Mouse (Mus musculus): Measurements from ENCODE around the gene Chd3.

Chd3 gene

DNA sequence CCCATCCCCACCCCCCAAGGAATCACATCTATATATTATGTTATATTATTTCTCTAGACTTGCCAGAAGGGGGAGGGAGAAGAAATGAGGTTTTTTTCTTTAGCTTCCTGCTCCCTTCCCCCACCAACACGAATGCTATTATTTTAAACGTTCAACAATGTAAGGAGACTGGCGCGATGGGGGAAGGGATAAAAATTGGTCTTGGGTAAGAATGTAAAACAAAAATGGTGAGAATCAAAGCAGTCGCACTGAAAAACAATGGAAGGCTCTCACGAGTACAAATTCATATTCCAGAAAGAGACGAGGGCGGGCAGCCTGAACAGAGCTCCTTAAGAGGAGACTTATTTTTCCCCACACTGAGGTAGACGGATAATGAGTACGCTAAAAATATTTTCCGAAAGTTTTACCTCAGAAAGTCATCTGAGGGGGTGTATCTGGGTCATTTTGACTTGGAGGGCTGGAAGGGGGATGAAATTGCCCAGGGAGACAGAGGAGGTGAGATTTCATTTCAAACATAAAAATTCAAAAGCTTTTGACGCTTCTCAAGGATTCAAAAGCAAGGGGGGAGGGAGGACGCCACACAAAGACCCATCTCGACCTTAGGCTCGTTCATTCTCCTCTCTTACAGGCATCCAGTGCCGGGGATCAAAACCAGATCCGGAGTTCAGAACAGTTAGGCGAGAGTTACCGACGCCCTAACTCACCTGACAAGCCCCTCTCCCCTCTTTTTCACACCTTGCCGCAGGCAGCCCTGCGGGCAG, 2.2 kb downstream of the Chd3 start:
- peak; percentile 69 for DNase-seq (ENCODE audit: low read depth, low spot score)

DNA sequence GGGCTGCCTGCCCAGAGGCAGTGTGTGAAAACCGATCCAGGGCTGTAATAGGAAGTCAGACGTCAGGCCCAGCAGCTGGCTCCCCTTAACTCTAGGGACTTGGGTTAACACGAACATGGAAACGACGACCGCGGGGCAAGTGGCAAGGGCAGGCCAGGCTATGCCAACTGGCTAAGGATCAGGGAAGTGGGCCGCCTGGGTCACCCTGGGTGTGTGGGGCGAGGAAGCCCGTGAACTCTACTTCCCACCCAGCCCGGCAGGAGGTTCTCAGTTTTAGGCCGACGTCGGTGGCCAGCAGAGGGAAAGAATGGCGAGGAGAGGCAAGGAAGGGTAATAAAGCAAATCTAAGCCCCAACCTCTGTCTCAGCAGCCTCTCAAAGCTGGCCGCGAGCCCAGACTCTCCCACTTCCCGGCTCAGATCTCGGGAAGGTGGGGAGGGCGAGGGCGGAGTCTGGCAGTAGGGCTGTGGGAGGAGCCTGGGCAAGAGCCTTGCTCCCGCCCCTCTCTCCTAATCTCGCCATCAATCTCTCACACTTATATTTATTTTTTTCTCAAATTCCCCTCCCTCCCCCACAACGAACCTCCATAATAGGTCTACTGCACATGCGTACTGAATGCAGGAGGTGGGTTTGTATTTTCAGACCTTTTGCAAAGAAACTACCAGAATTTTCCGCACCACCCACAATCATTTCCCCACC, 2.9 kb downstream of the Chd3 start:
- peak; percentile 97 for DNase-seq (ENCODE audit: low read depth, low spot score)

DNA sequence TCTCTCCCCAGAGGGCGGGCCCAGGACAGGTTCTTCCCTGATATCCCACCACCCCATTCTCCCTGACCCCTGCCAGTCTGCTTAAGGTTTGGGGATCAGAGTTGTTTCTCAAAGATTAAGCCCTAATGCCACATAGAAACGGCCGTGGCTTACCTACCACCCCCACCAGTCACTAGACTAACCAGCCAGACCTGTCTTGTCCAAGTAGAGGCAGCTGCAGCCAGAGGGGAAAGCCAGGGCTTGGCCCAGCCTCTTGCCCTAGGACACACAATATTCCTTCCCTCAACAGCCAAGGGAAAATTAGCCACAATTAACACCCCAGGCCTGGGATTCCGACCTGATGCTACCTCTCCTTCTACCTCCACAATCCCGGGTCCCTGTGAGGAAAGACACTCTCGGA, 3.5 kb downstream of the Chd3 start:
- DNase-seq (ENCODE audit: low read depth, low spot score): peak; percentile 25

DNA sequence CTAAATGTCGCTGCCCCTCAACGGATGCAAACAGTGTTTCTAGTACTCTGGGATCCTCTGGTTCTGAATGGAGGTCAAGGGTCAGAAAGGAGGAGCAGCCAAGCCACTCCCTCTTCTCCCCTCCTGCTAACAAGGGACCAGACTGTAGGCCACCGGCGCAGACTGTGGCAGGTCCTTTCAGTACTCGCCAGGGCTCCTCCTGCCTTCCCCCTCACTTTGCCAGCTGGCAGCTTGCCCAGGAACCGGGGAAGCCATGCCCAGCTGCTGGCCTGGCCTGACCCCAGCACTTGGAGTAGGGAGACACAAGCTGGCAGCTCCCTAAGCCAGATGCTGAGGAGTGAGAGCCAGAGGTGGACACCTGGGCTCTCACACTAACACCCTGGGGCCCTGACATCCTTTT, 4.3 kb downstream of the Chd3 start:
- peak; percentile 39 for DNase-seq (ENCODE audit: low read depth, low spot score)

DNA sequence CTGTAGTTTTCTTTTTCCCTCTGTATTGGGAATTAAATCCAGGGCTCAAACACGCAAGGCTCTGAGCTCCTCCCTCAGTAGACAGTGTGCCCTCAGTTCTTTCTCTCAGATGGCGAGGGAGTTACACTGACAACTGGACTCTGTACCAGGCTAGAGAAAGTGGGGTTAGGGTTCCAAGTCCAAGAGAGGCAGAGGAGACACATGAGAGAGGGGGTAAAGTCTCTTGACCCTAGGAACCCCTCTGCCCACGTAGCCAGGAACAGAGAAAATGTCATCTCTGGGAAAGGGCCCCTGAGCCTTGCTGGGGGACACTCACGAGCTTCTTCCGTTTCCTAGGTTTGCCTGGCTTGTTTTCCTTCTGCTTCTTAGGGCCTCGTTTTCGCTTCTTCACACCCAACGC, 4.8 kb downstream of the Chd3 start:
- no peak for DNase-seq (ENCODE audit: low read depth, low spot score)

DNA sequence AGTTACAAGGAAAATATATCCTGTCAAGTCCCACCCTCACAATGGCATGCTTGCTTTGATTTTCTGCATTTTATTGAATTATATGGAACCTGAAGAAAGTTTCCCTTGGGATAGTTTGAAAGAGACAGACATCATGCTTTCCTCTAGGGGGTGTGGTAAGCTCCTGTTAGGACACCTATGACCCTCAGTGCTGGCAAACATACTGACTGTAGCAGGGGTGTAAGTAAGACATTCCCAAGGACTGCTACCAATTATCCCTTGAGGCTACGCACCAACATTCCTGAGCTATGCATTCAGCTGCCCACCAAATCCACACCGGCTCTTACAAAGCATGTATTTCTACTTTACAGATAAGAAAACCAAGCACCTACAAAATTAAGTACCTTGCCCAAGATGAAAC, 6.7 kb downstream of the Chd3 start:
- no peak for DNase-seq (ENCODE audit: low read depth, low spot score)

DNA sequence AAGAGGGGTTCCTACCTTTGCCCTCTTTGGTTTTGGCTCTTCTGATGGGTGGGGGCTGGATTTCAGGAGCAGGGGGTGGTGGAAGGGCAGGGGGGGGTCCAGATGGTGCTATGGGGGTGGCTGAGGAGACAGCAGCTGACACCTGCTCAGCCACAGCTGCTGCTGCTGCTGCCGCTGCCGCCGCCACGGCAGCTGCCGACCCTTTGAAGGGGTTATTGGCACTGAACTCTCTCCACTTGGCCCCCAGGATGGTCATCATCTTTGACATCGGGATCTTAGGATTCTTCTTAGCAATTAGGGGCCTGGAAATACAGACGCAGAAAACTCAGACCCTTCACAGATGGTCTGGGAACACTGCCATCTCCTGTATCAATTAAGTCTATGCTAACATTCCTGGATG, 7.2 kb downstream of the Chd3 start:
- DNase-seq (ENCODE audit: low read depth, low spot score): no peak

DNA sequence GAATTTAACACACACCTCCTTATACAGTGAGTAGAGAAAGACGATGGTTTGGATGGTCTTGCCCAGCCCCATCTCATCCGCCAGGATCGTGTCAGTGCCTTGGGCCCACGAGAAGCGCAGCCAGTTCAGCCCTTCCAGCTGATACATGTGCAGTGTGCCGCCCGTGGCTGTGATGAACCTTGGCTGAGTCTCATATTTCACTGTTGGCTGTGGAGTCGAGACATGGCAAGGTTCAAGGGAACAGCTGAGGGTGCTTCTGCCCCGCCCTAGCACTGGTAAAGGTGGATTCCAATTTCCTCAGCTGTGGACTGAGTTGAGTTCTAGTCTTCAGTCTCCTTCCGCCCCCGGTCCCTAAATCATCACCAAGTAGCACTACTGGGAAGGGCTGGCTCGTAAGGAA, 11.5 kb downstream of the Chd3 start:
- no peak for DNase-seq (ENCODE audit: low read depth, low spot score)

DNA sequence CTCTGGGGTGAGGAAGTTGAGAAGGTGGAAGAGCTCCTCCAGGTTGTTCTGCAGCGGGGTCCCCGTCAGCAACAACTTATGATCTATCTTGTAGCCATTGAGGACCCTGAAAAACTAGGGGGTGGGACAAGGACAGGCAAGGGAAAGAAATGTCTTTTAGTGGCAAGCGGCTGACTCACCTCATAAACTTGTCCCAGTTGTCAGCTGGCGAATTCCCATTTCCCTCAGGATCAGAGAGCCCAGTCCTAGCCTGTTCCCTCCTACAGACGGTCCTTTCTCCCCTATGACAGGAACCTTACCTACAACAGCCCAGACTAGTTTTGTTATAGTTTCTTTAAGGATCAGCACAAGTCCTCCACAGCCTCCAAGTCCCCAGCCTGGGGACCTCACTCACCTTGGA, 12.7 kb downstream of the Chd3 start:
- no peak for DNase-seq (ENCODE audit: low read depth, low spot score)

DNA sequence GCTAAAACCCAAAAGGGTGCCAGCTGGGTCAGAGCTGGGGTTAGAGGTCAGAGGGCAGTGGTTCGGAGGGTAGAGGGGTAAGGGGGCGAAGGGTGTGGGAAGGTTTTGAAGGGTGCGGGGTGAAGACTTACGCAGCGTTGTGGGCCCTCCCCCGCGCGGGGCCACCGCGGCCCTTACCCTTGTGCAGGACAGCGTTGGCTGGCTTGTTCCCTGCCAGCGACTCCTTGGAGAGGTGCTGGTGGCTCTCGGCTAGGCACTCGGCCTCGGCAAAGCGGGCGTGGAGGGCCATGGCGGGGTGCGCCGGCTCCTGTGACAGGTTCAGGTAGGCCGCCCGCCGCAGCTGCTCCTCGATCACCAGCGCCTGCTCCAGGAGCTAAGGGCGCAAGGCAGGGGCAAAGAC, 22.8 kb downstream of the Chd3 start:
- no peak for DNase-seq (ENCODE audit: low read depth, low spot score)

DNA sequence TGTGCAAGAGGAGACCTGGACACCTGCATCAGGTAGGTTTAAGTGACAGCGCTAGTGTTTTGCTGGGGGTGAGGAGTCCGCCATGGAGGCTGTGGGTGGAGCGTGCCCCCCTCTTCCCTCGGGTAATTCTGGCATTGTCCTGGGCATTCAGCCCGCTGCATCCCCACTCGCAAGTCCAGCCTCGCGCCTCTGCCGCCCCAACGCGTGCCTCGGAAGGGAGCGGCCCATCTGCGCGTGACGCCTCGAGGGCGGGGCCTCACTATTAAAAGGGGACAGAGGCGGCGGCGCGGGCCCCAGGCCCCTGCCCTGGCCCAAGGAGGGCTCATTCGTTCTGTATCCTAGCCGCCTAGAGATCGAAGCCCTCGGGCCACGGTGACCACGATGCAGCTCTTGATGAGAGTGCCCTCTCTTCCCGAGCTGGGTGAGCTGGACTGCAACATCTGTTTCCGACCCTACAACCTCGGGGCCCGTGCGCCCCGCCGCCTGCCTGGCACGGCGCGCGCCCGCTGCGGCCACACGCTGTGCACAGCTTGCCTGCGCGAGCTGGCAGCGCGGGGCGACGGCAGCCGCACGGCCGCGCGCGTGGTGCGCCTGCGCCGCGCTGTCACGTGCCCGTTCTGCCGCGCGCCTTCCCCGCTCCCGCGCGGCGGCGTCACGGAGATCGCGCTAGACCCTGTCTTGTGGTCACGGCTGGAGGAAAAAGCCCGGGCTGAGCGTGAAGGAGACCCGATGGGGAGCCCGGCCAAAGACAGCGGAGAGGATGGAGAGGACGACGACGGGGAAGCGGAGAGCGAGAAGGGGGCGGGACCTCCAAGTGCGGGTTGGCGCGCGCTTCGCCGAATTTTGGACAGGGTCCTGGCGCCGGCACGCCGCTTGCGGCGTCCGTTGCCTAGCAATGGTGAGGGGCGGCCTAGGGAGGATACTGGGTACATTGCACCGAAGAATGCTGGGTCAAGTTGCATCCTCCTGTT, 28.8 kb downstream of the Chd3 start, which contains the start of gene Rnf227:
Gene Rnf227 (plus strand): TSS at position 301 of the 971 bp plus-strand sequence.
- DNase-seq (ENCODE audit: low read depth, low spot score): peak; percentile 88

DNA sequence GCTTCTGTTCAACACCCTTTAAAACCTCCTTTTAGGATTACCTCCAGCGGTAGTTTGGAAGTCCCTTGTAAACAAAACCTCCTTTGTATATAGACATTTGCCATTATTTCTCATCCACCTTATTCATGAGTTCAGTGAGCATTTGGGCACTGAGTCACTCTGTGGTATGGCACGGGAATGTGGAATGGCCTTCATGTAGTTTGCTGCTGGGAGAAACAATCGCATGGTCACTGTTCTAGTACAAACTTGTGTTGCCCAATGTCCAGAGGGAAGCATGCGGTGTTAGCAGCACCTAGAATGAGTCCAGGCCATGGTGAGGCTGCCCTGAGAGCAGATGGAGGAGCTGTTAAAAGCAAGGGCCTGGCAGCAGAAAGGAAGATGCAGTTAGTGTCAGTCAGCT, 34.4 kb downstream of the Chd3 start:
- no peak for DNase-seq (ENCODE audit: low read depth, low spot score)

DNA sequence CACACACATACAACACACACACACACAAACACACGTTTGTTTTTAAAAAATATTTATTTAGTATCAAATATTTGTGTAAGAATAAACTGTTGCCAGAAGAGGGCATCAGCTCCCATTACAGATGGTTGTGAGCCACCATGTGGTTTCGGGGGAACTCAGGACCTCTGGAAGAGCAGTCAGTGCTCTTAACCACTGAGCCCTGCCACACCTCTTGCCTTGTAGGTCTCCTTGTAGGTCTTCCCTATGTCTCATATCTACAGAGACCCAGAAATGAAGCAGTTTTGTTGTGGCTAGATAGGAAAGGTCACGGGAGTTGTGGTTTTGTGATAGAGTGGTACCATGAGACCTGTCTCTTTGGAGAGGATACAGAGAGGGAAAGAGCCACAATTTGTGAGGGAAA, 35.3 kb downstream of the Chd3 start:
- DNase-seq (ENCODE audit: low read depth, low spot score): peak; percentile 53

DNA sequence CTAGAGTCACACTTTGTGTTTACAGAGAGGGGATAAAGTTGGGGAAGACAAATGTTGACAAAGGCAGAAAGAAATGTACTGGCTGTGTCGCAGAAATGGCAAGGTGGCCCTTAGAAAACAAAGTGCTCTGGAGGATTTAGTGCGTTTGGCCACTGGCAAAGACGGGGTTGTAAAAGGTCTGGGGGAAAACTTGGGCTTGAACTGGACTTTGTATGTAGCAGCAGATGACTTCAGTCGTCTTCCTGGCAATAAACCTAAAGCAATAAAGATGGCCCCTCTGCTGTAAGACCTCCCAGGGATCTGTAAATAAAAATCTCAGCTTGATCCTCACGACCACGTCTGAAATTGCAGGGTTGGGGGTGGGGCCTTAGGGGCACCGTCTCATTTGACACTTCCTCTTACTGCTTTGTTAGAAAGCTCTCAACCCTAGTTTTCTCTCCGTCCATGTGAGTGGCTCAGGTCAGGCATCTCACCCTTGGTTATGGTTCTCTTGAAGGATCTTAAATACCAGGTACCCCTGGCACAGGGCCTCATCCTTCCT, 36.4 kb downstream of the Chd3 start:
- DNase-seq (ENCODE audit: low read depth, low spot score): no peak

DNA sequence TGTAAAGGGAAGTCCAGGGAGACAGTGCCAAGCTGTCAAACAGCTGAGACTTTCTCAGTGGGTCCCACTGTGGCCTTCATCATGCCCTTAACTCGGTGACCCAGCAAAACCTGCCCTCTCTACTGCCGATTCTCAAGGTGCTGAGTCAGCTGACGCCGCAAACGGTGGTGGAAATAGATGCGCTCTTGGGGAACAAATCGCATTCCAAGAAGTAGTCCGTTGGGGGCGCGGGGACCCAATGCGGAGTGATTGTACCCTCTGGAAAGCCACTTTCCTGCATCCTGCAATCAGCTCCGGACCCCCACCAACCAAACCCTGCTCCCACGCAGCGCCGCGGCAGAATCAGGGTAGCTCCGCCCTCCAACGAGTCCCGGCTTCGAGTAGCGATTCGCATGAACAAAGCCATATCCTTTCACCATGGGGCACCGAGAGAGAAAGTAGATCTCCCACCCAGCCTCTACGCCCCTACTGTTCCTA, 37.2 kb downstream of the Chd3 start:
- peak; percentile 84 for DNase-seq (ENCODE audit: low read depth, low spot score)

DNA sequence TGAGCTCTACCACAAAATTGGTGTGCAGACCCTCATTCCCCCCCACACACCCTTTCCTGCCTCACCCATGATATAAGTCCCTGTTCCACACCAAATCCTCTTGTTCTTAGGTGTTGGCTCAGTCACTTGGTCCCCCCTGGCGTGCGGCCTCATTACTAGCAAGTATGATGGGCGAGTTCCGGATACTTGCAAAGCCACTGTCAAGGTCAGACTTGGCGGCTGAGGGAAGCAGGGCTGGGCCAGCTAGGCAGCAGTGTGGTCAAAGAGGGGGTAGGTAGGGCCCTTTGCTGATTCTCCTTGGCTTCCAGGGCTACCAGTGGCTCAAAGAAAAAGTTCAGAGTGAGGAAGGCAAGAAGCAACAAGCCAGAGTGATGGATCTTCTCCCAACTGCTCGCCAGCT, 38.1 kb downstream of the Chd3 start:
- no peak for DNase-seq (ENCODE audit: low read depth, low spot score)

DNA sequence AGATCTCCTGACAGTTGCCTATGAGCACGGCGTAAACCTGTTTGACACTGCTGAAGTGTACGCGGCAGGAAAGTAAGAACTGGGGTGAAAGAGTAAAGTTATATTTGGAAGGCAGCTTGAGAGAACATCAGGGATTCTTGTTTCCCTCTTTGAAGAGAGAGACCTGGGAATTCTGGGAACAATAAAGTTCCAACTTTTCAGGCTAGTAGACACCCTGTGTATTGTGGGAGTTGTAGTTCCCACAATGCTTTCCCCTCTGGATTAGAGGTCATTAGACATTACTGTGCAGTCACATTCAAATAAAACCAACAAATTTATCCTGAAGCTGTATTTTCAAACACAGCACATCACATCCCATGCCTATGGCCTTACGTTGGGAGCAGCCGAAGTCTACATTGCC, 40.7 kb downstream of the Chd3 start:
- no peak for DNase-seq (ENCODE audit: low read depth, low spot score)

DNA sequence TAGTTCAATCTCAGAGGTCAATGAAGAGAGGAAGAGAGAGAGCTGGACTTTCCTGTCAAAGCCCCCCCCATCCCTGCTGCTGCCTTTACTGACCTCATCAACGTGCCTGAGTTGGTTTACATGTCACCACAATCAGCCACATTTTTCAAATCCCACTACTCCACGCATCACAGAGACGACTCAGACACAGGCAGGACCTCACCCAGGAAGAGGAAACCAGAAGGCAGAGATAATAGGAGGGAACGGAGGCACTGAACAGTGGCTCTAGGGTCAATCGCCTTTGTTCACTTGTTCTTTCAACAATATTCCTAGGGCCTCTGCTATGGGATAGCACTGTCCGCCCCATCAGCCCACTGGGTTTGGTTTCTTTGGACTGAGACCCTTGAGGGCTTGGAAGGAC, 41.6 kb downstream of the Chd3 start:
- DNase-seq (ENCODE audit: low read depth, low spot score): no peak

DNA sequence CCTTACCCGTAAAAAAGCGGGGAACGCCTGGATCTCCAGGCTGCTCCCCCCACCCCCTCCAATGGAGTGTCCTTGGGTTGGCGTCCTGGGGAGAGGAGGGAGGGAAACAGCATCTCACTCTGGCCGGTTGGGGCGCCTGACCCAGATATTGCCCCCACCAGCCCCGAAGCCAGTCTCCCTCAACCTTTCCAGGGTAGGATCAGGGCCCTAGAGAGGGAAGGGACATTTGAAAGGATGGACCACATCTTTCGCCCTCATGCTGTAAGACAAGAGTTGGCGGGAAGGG, 42.1 kb downstream of the Chd3 start:
- DNase-seq (ENCODE audit: low read depth, low spot score): no peak

DNA sequence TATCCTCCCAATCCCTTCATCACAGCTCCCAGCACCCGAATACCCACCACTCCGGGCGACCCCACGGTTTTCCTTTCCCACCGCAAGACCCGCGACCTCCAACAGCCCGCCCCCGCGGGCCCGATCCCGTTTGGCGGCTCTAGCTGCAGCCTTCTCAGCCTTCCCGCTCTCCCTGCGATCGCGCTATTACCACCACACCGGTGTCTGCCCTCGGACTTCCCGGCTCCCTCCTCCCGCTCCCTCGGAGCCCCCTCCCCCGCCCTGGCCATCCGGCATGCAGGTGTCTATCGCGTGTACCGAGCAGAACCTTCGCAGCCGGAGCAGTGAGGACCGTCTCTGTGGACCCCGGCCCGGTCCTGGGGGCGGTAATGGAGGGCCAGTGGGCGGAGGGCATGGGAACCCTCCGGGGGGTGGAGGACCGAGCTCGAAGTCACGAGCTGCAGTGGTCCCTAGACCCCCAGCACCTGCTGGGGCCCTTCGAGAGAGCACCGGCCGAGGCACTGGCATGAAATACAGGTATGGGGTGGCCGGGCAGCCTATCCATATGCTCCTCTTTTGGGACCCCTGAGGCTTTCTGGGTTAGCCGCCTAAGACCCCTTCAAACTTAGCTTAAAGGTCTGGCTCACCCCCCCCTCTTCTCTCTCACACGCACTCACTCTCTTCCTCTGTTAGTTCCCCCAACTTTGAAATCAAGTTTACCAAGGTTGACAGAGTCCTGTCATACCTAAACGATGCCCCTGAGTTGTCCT, 42.6 kb downstream of the Chd3 start:
- peak; percentile 52 for DNase-seq (ENCODE audit: low read depth, low spot score)

All from CD4-positive, CD25-positive, alpha-beta regulatory T cell, adult 2 months (primary cell).